Mouse (Mus musculus) left cerebral cortex, postnatal 36 days (tissue): ENCODE measurements around the gene Ypel3. TPM values are rescaled to one million over a fixed set of nuclear protein-coding genes. Genes with fewer than 3 reads are reported as not detected.
"Not testable (repeated sequence)": the region's sequence is repeated elsewhere in the genome, so short reads cannot be mapped to it uniquely, and the experiment has no call there.

Experiments used
- DNase-seq, 2 experiments: peaks; one replicate each; pipeline ENCODE4 v3.0.0; 2021 to 2022; ENCODE audit warnings: low spot score in 2 of 2, mixed read lengths in 1 of 2
- intact Hi-C: fragments of 180-260 bp; cut with DNase I; formaldehyde crosslinking; loops from one replicate; pipeline ENCODE4 v1.15.1; 2025
- total RNA-seq, 2 experiments: library from RNA; stranded (reverse); gene quantifications; 2 replicates each; pipeline ENCODE4 v1.2.3; 2021

Gene Ypel3
- total RNA-seq: 100 to 1,000 TPM; 303 to 345 TPM

- DNase-seq: peak; percentile 93 to 97
- intact Hi-C loops: loop anchor here (2.0 to 5.0 kb wide), 2 partner anchors 16 to 74 kb away; no protein-coding TSS in a partner anchor
Observed at GRCm38 (mm10) chr7:126776598-126777057, at the start of gene Ypel3. TSS of gene Ypel3 (plus strand) at chr7:126776955.

- DNase-seq, intact Hi-C loops: not testable (repeated sequence)
Observed at GRCm38 (mm10) chr7:126730256-126730789, 46.4 kb upstream of the Ypel3 start.

- intact Hi-C loops: no loop called here
- DNase-seq: no peak
Observed at GRCm38 (mm10) chr7:126736122-126736521, 40.6 kb upstream of the Ypel3 start.

GRCm38 (mm10) chr7:126739551-126739950, 37.2 kb upstream of the Ypel3 start:
- DNase-seq: peak; percentile 74 to 83
- intact Hi-C loops: no loop called here

- intact Hi-C loops: loop anchor here (5.0 kb wide), 1 partner anchor 33 kb away; the partner anchor contains the start of gene Coro1a
- DNase-seq: no peak
Observed at GRCm38 (mm10) chr7:126740132-126740735, 36.5 kb upstream of the Ypel3 start.

- no peak for DNase-seq
- intact Hi-C loops: loop anchor here (5.0 kb wide), 1 partner anchor 34 kb away; the partner anchor contains the start of gene Coro1a
Observed at GRCm38 (mm10) chr7:126740977-126741376, 35.8 kb upstream of the Ypel3 start.

- intact Hi-C loops: loop anchor here (5.0 kb wide), 1 partner anchor 34 kb away; the partner anchor contains the start of gene Coro1a
- DNase-seq: no peak
Observed at GRCm38 (mm10) chr7:126741452-126741851, 35.3 kb upstream of the Ypel3 start.

- intact Hi-C loops: loop anchor here (5.0 kb wide), 1 partner anchor 35 kb away; the partner anchor contains the start of gene Coro1a
- DNase-seq: no peak
Observed at GRCm38 (mm10) chr7:126741964-126742482, 34.7 kb upstream of the Ypel3 start.

- DNase-seq: no peak
Observed at GRCm38 (mm10) chr7:126746066-126746465, 30.7 kb upstream of the Ypel3 start.

GRCm38 (mm10) chr7:126746798-126747197, 30.0 kb upstream of the Ypel3 start:
- intact Hi-C loops: no loop called here

More at GRCm38 (mm10) chr7:126746066-126746465, 30.7 kb upstream of the Ypel3 start:
- intact Hi-C loops: no loop called here

GRCm38 (mm10) chr7:126748824-126749223, 27.9 kb upstream of the Ypel3 start:
- DNase-seq: no peak
- intact Hi-C loops: no loop called here

More at GRCm38 (mm10) chr7:126746798-126747197, 30.0 kb upstream of the Ypel3 start:
- no peak for DNase-seq

GRCm38 (mm10) chr7:126749582-126750343, 27.0 kb upstream of the Ypel3 start:
- intact Hi-C loops: no loop called here

GRCm38 (mm10) chr7:126754866-126755265, 21.9 kb upstream of the Ypel3 start:
- DNase-seq: peak; percentile 71 to 72
- intact Hi-C loops: no loop called here

More at GRCm38 (mm10) chr7:126749582-126750343, 27.0 kb upstream of the Ypel3 start:
- DNase-seq: no peak

GRCm38 (mm10) chr7:126758539-126758938, 18.2 kb upstream of the Ypel3 start:
- DNase-seq: no peak
- intact Hi-C loops: no loop called here

- DNase-seq: peak; percentile 86 to 87
- intact Hi-C loops: no loop called here
Observed at GRCm38 (mm10) chr7:126759050-126759671, 17.6 kb upstream of the Ypel3 start, which contains the start of gene Mapk3. TSS of gene Mapk3 (plus strand) at chr7:126759601.

GRCm38 (mm10) chr7:126759672-126760390, 16.9 kb upstream of the Ypel3 start:
- DNase-seq: no peak
- intact Hi-C loops: loop anchor here (2.0 to 5.0 kb wide), 2 partner anchors 17 to 58 kb away; partner anchors contain the start of gene Ypel3

- no peak for DNase-seq
- intact Hi-C loops: loop anchor here (2.0 to 5.0 kb wide), 2 partner anchors 16 to 58 kb away; partner anchors contain the start of gene Ypel3
Observed at GRCm38 (mm10) chr7:126760391-126760802, 16.4 kb upstream of the Ypel3 start.

- intact Hi-C loops: loop anchor here (2.0 to 5.0 kb wide), 2 partner anchors 16 to 59 kb away; partner anchors contain the start of gene Ypel3
Observed at GRCm38 (mm10) chr7:126760956-126761355, 15.8 kb upstream of the Ypel3 start.

More at GRCm38 (mm10) chr7:126760956-126761355, 15.8 kb upstream of the Ypel3 start:
- no peak for DNase-seq
